Mouse (Mus musculus) skeletal muscle tissue, adult 2 months (tissue): ENCODE results near the gene Hexim1.

ENCODE experiments used
- DNase-seq: peaks from one replicate; pipeline ENCODE4 v3.0.0-alpha.2; 2012; ENCODE audit warnings: low read depth, low spot score

Hexim1 gene

GRCm38 (mm10) chr11:103116008-103116818 is at the start of gene Hexim1:
Hexim1 (plus strand) TSS chr11:103116231.
- peak; percentile 100 for DNase-seq

DNA sequence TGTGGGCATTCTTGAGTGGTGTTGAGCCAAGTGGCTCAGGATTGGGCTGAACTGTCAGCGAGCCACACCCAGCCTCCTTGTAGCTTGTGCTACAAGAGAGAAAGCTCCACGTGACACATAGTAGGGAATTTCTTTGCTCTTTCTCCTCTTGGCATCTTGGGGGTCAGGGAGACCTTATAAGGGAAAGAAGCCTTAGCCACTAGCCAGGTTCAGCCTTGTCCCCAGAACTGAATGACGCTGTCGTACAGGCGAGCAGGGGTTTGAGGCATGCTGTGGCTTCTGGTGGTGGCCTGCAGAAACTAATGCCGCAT is 49.0 kb upstream of the Hexim1 start:
- DNase-seq, result no peak

- peak; percentile 92 for DNase-seq
These were observed 48.5 kb upstream of the Hexim1 start for GRCm38 (mm10) chr11:103067457-103068001.

DNA sequence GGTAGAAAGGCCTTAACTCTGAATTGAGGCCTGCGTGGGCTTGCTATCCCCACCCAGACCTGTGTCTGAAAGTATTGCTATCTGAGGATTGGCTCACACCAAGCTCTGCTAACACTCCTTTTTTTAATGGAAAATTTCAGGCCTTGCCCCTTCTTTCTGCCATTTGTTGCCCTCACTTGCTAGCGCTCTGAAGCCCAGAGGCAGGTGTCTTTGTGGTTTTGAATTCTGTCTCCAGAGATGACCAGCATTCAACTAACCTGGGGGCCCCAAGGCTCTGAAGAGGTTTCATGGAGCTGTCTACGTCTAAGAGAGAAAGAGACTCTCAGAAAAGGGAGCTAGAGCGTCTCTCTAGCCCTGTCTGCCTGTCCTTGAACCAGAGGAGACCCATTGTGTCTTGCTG is 47.8 kb upstream of the Hexim1 start:
- DNase-seq, result no peak

DNA sequence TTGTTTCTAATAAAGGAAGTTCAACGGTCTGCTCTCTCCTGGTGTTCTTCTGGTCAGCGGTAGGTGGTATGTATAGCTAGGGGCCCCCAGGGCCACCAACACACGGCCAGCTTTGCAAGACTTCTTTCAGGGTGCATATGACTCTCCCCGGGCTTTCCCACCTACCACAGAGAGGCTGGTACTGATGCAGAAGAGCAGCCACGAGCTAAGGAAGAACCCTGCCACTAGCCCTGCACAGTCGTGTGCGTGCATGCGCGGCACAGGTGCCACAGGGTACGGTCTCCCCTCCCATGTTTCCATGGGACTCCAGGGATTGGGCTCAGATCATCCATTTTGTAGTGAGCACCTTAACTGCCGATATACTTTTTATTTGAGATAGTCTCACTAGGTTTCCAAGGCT is 47.1 kb upstream of the Hexim1 start:
- DNase-seq, result no peak

GRCm38 (mm10) chr11:103069731-103070130 is 46.3 kb upstream of the Hexim1 start:
- DNase-seq, result no peak

DNA sequence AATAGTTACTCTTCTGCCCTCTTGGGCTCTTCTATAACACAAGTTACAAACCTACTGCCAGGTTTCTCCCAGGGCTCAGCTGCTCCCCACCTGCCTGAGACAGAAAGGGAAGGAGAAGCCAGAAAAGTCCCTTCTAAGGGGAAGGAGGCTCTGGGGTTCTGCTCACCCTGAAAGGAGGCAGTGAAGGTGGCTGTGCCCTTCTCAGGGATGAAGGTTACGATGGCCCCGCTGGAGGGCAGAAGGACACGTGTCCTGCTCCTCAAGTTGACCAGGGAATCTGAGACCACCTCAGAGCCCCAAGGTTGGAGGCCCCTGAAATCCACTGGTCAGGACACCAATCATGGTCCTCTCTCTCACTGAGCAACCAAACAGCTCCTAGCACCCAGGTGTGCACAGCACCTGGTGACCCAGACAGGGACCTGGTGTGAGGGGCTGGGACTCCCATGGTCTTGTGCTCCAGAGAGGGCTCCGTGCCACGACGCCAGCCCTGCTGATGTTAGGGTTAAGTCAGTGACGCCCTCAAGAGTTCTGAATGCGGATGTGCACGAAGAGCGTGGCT is 45.6 kb upstream of the Hexim1 start:
- DNase-seq, result no peak

DNA sequence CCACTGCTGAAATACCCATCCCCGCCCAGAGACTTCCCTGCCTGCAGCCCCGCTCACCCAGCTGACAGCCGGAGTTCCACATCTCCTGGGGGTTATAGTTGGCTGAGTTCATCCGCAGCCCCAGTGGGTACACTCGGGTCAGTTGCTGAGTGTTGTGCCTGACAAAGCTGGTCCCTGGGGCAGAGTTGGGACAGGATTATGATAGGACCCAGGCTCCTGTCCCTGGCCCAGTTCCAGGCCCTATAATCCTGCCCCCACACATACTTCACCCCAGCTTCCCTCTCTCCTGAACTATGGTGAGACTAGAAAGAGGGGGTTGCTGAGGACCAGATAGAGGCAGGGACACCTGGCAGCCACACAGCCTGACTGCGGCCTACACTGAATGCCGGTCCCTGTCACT is 42.4 kb upstream of the Hexim1 start:
- DNase-seq, result no peak

DNA sequence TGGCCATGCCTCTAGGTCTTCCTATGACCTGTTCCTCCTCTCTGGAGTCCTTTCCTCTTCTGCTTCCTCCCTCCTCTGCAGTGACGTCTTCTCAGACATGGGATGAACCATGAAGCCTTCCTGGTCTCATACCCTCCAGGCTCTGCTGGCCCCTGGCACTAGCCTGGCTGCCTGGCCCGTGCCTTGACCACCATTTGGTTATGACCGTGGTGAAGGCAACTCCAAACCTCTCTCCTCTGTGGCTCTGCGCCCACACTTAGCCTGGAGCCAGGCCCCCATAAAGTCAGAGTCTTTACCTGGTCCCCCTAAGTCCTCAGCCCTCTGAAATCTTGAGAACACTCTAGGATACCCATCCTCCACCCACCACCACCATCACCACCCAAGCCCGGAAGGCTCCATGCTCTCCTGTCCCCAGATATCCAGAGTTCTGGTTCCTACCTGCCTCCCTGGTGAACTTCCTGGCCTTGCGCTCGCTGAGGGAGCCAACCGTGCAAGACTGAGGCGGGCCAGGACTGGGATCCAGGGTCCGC is 41.8 kb upstream of the Hexim1 start:
- DNase-seq, result no peak

DNA sequence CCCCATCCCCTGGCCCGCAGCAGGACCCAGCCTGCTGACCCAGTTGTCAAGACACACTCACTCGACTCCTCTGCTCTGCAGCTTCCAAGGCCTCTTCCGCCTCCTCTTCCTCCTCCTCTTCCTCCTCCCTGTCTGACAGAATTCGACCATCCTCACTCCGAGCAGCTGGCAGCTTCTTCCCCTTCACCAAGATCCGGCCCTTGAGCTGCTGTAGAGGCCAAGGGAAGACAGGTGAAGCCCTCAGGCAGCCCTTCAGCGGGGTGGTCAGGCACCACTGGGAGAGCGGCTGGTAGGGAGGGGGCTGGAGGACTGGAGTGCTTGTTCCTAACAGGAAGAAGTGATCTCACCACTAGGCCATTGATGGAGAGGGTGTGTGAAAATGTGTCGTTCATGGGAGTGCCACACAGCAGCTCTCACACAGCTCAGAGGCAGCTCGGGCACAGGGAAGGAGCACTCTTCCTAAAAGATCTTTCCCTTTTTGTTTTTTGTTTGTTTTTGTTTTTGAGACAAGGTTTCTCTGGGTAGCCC is 41.2 kb upstream of the Hexim1 start:
- DNase-seq, result no peak

DNA sequence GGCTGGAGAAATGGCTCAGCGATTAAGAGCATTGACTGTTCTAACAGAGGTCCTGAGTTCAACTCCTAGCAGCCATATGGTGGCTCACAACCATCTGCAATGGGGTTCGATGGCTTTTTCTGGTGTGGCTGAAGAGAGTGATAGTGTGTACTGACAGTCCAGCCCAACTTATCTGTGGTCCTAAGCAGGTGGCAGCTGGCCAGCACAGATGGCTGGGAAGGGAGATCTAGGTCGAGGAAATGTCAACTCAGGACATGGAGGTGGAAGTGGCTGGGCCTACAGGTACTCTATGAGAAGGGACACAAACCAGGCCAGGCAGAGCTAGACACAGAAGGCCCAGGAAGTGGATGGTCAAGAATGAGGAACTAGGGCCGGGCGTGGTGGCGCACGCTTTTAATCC is 40.0 kb upstream of the Hexim1 start:
- DNase-seq, result no peak

- DNase-seq, result no peak
These were observed 39.5 kb upstream of the Hexim1 start for GRCm38 (mm10) chr11:103076581-103076980.

GRCm38 (mm10) chr11:103078131-103078530 is 37.9 kb upstream of the Hexim1 start:
- no peak for DNase-seq

GRCm38 (mm10) chr11:103080323-103081091 is 35.5 kb upstream of the Hexim1 start:
- DNase-seq, result no peak

DNA sequence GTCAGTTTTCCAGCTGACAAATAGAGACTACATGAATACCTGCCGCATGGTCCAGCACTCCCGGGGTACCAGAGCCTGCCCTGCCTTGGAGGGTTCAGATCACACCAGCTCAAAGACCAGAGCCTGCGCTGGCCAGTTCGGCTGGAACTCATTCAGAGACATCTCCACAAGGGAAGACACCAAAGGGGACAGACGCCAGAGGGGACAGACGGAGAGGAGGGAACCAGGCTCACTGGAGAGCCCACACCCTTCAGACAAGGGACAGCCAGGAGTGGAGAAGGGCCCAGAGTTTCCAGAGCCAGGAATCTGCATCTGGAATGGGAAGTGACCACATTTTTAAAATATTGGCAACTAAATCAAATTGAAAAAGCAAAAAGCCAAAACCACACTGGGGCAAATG is 34.4 kb upstream of the Hexim1 start:
- DNase-seq, result no peak

DNA sequence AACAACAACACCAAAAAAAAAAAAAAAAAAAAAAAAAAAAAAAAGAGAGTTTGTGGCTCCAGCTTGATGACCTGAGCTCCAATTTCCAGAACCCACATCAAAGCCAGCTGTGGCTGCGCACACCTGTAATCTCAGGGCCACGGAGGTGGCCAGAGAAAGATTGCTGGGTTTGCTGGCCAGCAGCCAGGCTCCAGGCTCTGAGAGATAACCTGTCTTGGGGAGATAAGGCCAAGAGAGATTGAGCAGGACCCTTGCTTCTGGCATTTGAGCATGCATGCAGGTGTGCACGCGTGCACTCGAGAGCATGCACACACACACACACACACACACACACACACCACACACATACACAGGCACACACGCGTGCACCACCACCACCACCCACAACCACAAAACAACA is 22.7 kb upstream of the Hexim1 start:
- DNase-seq, result no peak

DNA sequence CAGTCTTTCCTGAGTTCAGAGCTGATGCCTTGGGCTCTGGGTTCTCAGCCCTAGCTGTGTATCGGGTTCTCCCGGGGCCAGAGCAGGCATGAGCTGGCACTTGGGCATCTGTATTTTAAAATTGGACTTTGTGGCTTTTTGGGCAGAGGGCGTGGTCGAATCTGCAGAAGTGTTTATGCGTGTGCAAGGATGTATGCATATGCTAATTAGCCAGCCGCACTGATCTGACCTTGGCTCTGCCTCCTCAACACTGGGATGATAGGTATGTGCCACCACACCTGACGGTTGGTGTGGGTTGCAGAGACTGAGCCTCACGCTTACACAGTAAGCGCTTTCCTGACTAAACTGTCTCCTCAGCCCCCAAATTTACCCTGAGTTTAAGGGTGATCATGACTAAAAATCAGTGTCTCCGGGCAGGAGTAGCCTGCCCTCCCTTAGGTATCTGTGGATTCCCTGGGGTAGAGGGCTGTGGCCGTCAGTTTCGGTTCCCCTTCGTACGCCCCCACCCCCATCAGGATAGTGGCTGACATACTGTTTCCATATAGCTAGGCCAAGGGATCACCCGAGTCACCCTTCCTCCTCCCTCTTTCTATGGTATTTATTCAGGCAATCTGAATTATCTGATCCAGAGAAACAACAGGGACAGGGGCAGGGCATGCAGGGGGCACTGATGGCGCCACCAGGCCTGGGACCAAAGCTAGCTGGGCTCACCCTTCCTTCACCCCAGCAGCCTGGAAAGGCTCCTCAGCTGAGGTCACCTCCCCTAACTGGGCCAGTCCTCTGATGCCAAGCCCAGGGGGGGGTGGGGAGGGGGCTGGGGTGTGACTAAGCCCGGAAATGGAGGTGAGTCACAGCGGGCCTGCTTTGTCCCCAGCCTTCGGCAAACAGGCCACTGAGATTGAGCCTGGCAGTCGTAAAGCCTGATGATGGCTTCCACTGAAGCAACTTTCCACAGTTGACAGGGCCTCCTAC is 21.9 kb upstream of the Hexim1 start:
- DNase-seq, result no peak

GRCm38 (mm10) chr11:103095107-103095670 is 20.8 kb upstream of the Hexim1 start:
- DNase-seq, result no peak

GRCm38 (mm10) chr11:103095801-103096200 is 20.2 kb upstream of the Hexim1 start:
- DNase-seq, result no peak
